In the genomic region with DNA sequence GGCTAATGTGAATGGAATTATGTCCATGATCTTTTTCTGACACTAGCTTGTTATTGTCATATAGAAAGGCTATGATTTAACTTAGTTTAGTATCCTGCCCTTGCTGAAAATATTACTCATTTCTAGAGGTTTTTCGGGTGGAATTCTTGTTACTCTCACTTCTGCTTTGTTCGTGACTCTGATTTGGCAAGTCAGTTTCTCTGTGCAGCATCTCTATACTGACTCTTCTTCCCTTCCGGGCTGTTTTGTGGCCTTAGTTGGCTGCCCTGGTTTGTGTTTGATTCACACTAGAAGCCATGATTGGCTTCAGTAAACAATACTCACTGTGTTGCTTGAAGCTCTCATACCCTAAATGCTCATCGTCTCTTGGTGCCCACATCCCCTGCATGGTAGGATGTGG, we compare ENCODE assay signal across 17 mouse cellular contexts.
DNase-seq lines count a peak whose midpoint lies in the region; ATAC-seq and TF ChIP-seq lines count a peak whose summit lies in the region.
"Had no signal": no experiment of that assay in that cellular context is flagged by ENCODE, and none has a peak within 500 bp of the region (broad histone marks: within the 10 kb centered on the region; RNA-seq: fewer than 3 reads in every experiment).

No protein-coding gene starts in this region.

- H3K4me2 ChIP-seq in forebrain, embryonic 16.5 days (ENCODE audit: low read length) = no peak overlapping the region
- H3K4me2 ChIP-seq: forebrain, embryonic 13.5 days; heart, embryonic 12.5 days; hindbrain, embryonic 15.5 days had no signal

- no peaks in the 10 kb centered on the region for H3K9me3 ChIP-seq in forebrain, embryonic 16.5 days (ENCODE audit: control insufficient read depth, low read length)
- H3K9me3 ChIP-seq: embryonic facial prominence, embryonic 10.5 days; forebrain, embryonic 13.5 days; heart, embryonic 12.5 days; hindbrain, embryonic 10.5 days; hindbrain, embryonic 15.5 days had no signal

- no peak for DNase-seq in spleen, adult 2 months (ENCODE audit: low read depth in 1 of 2, low spot score in 2 of 2)
- DNase-seq in spleen, postnatal 4 days (ENCODE audit: low spot score in 2 of 2) = no peak
- no peak for DNase-seq in urinary bladder, postnatal 4 days (ENCODE audit: low spot score in 2 of 2)
- no peak for DNase-seq in cerebellum, postnatal 4 days (ENCODE audit: low spot score in 2 of 2)
- DNase-seq: adrenal gland, adult 2 months; cerebellum, adult 11-12 months; cerebellum, adult 9-10 months; cerebellum, postnatal 25 days; gastrocnemius, postnatal 10 days had no signal

- peaks cover 15% of the 10 kb centered on the region for H3K4me1 ChIP-seq in spleen, adult 2 months (ENCODE audit: control insufficient read depth, insufficient read depth, insufficient read length)
- H3K4me1 ChIP-seq in forebrain, embryonic 16.5 days (replicated peaks; ENCODE audit: control insufficient read depth, insufficient read depth, low read length) = peaks cover 16% of the 10 kb centered on the region; the same call in 1 of the 2 replicates

- H3K36me3 ChIP-seq in spleen, adult 2 months (ENCODE audit: control insufficient read depth, insufficient read depth, low read length) = no peaks in the 10 kb centered on the region
- no peaks in the 10 kb centered on the region for H3K36me3 ChIP-seq in macrophage (ENCODE audit: inconsistent target)
- no peaks in the 10 kb centered on the region for H3K36me3 ChIP-seq in forebrain, embryonic 16.5 days (ENCODE audit: control insufficient read depth, insufficient read depth)
- H3K36me3 ChIP-seq: embryonic facial prominence, embryonic 10.5 days; heart, embryonic 12.5 days; hindbrain, embryonic 10.5 days; hindbrain, embryonic 15.5 days had no signal

- no peaks in the 10 kb centered on the region for H3K27me3 ChIP-seq in spleen, adult 2 months (ENCODE audit: control insufficient read depth, insufficient read depth, low read length)
- no peaks in the 10 kb centered on the region for H3K27me3 ChIP-seq in forebrain, embryonic 16.5 days (replicated peaks; ENCODE audit: control insufficient read depth, insufficient read depth, low read length)
- H3K27me3 ChIP-seq: forebrain, embryonic 13.5 days; heart, embryonic 12.5 days; hindbrain, embryonic 15.5 days had no signal

- TF ChIP-seq CTCF in spleen, adult 2 months (IDR thresholded peaks at IDR 0.05; ENCODE audit: extremely low read depth, insufficient read depth, insufficient read length, insufficient replicate concordance) = no peak

- WGBS in spleen, adult 2 months = 28% methylated on average over 4 of the region's 4 CpGs
- 6% methylated on average over 4 of the region's 4 CpGs for whole genome bisulfite sequencing in macrophage (ENCODE audit: missing documents)
- WGBS in forebrain, embryonic 16.5 days = 92% methylated on average over 4 of the region's 4 CpGs

- no peak overlapping the region for H3K4me3 ChIP-seq in spleen, adult 2 months (ENCODE audit: extremely low read depth, insufficient read depth, insufficient read length)
- H3K4me3 ChIP-seq in macrophage (ENCODE audit: inconsistent target) = no peak overlapping the region
- no peak overlapping the region for H3K4me3 ChIP-seq in forebrain, embryonic 16.5 days (replicated peaks; ENCODE audit: low read length)
- H3K4me3 ChIP-seq: embryonic facial prominence, embryonic 10.5 days; forebrain, embryonic 13.5 days; heart, embryonic 12.5 days; hindbrain, embryonic 10.5 days; hindbrain, embryonic 15.5 days had no signal

- H3K79me2 ChIP-seq in macrophage (ENCODE audit: inconsistent target) = no peaks in the 10 kb centered on the region

- 0 out of 2 replicates have a peak, but pooled peaks have one; percentile 30 for ATAC-seq in monocyte, adult 5-6 weeks (replicated peaks; ENCODE audit: insufficient number of reproducible peaks, low FRiP score, low TSS enrichment, poor library complexity, severe bottlenecking)
- ATAC-seq in forebrain, embryonic 16.5 days = no peak
- ATAC-seq: forebrain, embryonic 13.5 days had no signal

- no peak overlapping the region for H3K9ac ChIP-seq in forebrain, embryonic 16.5 days (replicated peaks; ENCODE audit: low read depth, low read length)
- H3K9ac ChIP-seq: forebrain, embryonic 13.5 days; heart, embryonic 12.5 days; hindbrain, embryonic 15.5 days had no signal

- peak overlapping the region; percentile 13 for H3K27ac ChIP-seq in spleen, adult 2 months (ENCODE audit: insufficient read depth, low read length)
- peak overlapping the region; percentile 60 for H3K27ac ChIP-seq in macrophage
- H3K27ac ChIP-seq in forebrain, embryonic 16.5 days (ENCODE audit: low read length) = no peak overlapping the region
- H3K27ac ChIP-seq: embryonic facial prominence, embryonic 10.5 days; forebrain, embryonic 13.5 days; hindbrain, embryonic 10.5 days; hindbrain, embryonic 15.5 days had no signal

- no peak for TF ChIP-seq POLR2A in spleen, adult 2 months (IDR thresholded peaks at IDR 0.05; ENCODE audit: low read depth, low read length)
